Mouse (Mus musculus) gastrocnemius, adult 18-20 months (tissue): ENCODE measurements around the gene Smg5. TPM values are rescaled to one million over a fixed set of nuclear protein-coding genes. Genes with fewer than 3 reads are reported as not detected.
A peak's percentile ranks its signal among the peaks of the same experiment; 100 is the strongest.
"Not testable (repeated sequence)": the region's sequence is repeated elsewhere in the genome, so short reads cannot be mapped to it uniquely, and the experiment has no call there.

Source experiments
- DNase-seq: peaks from one replicate; pipeline ENCODE4 v3.0.0; 2021; ENCODE audit warnings: low spot score
- total RNA-seq, 2 experiments: library from RNA; stranded (reverse); gene quantifications; 2 replicates each; pipeline ENCODE4 v1.2.3; 2021

The Smg5 gene
- total RNA-seq, 2 experiments from 2014 or later = 37.5 to 48.1 TPM

GRCm38 (mm10) chr3:88352907-88353306 lies 16.8 kb downstream of the Smg5 start:
- DNase-seq = no peak

- peak; percentile 51 for DNase-seq
These were observed 18.5 kb downstream of the Smg5 start for GRCm38 (mm10) chr3:88354396-88355165.

- DNase-seq = no peak
These were observed 23.5 kb downstream of the Smg5 start for GRCm38 (mm10) chr3:88359584-88359983.

GRCm38 (mm10) chr3:88359989-88360388 lies 23.9 kb downstream of the Smg5 start:
- no peak for DNase-seq

- DNase-seq = no peak
These were observed 25.0 kb downstream of the Smg5 start for GRCm38 (mm10) chr3:88361096-88361495.

GRCm38 (mm10) chr3:88361612-88362313 lies 25.7 kb downstream of the Smg5 start:
- DNase-seq = no peak

GRCm38 (mm10) chr3:88363700-88364099 lies 27.6 kb downstream of the Smg5 start:
- no peak for DNase-seq

- DNase-seq = peak; percentile 66
These were observed 28.3 kb downstream of the Smg5 start, which contains the start of gene Paqr6 for GRCm38 (mm10) chr3:88364337-88364736. Gene Paqr6, plus strand, starts transcription at chr3:88364584.

GRCm38 (mm10) chr3:88365705-88366361 lies 29.8 kb downstream of the Smg5 start:
- DNase-seq = no peak

GRCm38 (mm10) chr3:88366830-88367428 lies 30.9 kb downstream of the Smg5 start:
- not testable (repeated sequence) for DNase-seq

- DNase-seq = not testable (repeated sequence)
These were observed 31.5 kb downstream of the Smg5 start for GRCm38 (mm10) chr3:88367517-88367916.

GRCm38 (mm10) chr3:88368511-88368910 lies 32.5 kb downstream of the Smg5 start:
- DNase-seq = peak; percentile 75

- not testable (repeated sequence) for DNase-seq
These were observed 36.6 kb downstream of the Smg5 start, which contains the start of gene Bglap3 for GRCm38 (mm10) chr3:88372643-88373042. Gene Bglap3, minus strand, starts transcription at chr3:88372743.

- not testable (repeated sequence) for DNase-seq
These were observed 39.9 kb downstream of the Smg5 start for GRCm38 (mm10) chr3:88375750-88376626.

- DNase-seq = not testable (repeated sequence)
These were observed 40.6 kb downstream of the Smg5 start for GRCm38 (mm10) chr3:88376644-88377043.

GRCm38 (mm10) chr3:88378599-88378998 lies 42.5 kb downstream of the Smg5 start, which contains the start of gene Bglap2:
Gene Bglap2, minus strand, starts transcription at chr3:88378699.
- DNase-seq = not testable (repeated sequence)

GRCm38 (mm10) chr3:88381389-88382315 lies 45.6 kb downstream of the Smg5 start:
- not testable (repeated sequence) for DNase-seq

- DNase-seq = not testable (repeated sequence)
These were observed 46.3 kb downstream of the Smg5 start for GRCm38 (mm10) chr3:88382383-88382782.

GRCm38 (mm10) chr3:88384364-88384763 lies 48.3 kb downstream of the Smg5 start, which contains the start of gene Bglap:
Gene Bglap, minus strand, starts transcription at chr3:88384464.
- DNase-seq = no peak
